Mouse (Mus musculus) subcutaneous adipose tissue, adult 2 months (tissue): Measurements from ENCODE around the gene Gm10330. TPM values are rescaled to one million over a fixed set of nuclear protein-coding genes. Genes with fewer than 3 reads are reported as not detected.

Experiments
- polyA plus RNA-seq: library from polyadenylated mRNA; depleted of rRNA; stranded (reverse); fragments of >200 nt; gene quantifications from 2 replicates; pipeline ENCODE4 v1.2.3, GENCODE M21; 2012; ENCODE audit warnings: low replicate concordance; rRNA removed

Gene Gm10330
- polyA plus RNA-seq: not detected in 2 replicates

DNA sequence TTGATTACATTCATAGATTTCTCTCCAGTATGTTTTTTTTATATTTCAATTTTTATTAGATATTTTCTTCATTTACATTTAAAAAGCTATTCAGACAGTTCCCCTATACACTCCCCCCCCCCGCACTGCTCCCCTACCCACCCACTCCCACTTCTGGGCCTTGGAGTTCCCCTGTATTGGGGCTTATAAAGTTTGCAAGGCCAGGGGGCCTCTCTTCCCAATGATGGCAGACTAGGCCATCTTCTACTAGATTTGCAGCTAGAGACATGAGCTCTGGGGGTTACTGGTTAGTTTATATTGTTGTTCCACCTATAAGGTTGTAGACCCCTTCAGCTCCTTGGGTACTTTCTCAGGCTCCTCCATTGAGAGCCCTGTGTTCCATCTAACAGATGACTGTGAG lies at the start of gene Gm10330:
Gene Gm10330 (minus strand): TSS at position 101 of the 400 bp plus-strand sequence.

